ENCODE assay signal across 8 mouse cellular contexts in genomic region chr4:64497759-64498158, GRCm38 (mm10).
DNase-seq lines count a peak whose midpoint lies in the region; ATAC-seq and TF ChIP-seq lines count a peak whose summit lies in the region.
"Not testable (repeated sequence)": the region's sequence is repeated elsewhere in the genome, so short reads cannot be mapped to it uniquely, and the experiment has no call there.

No protein-coding gene starts in this region.

- DNase-seq in MEL-GATA-1-ER (ENCODE audit: extremely low read depth, low read depth), result peak; percentile 99
- not testable (repeated sequence) for DNase-seq in forebrain, embryonic 11.5 days (ENCODE audit: low spot score); midbrain, postnatal 0 days (ENCODE audit: low spot score)
- DNase-seq in heart, postnatal 0 days (ENCODE audit: low spot score), result peak; percentile 24

- H3K4me1 ChIP-seq in forebrain, embryonic 11.5 days (replicated peaks; ENCODE audit: control insufficient read depth, insufficient read depth, low read length); heart, postnatal 0 days (ENCODE audit: control insufficient read depth, insufficient read depth); kidney, embryonic 14.5 days (ENCODE audit: control insufficient read depth, insufficient read depth, low read length); liver, embryonic 15.5 days (replicated peaks); midbrain, postnatal 0 days (ENCODE audit: insufficient read depth, low read length); stomach, embryonic 15.5 days: not testable (repeated sequence)

- TF ChIP-seq EP300 in heart, postnatal 0 days (IDR thresholded peaks at IDR 0.05; ENCODE audit: low read depth), result not testable (repeated sequence)

- H3K9me3 ChIP-seq in forebrain, embryonic 11.5 days (ENCODE audit: control insufficient read depth, low read length); heart, postnatal 0 days (replicated peaks; ENCODE audit: control insufficient read depth, low read length); kidney, embryonic 14.5 days (ENCODE audit: control insufficient read depth, low read length); liver, embryonic 15.5 days (replicated peaks); midbrain, postnatal 0 days (ENCODE audit: low read length); stomach, embryonic 15.5 days: not testable (repeated sequence)

- not testable (repeated sequence) for H3K4me3 ChIP-seq in forebrain, embryonic 11.5 days (ENCODE audit: low read depth, low read length); heart, postnatal 0 days (ENCODE audit: low read depth, low read length); kidney, embryonic 14.5 days (ENCODE audit: low read length); liver, embryonic 15.5 days (replicated peaks); midbrain, postnatal 0 days (ENCODE audit: low read depth, low read length); stomach, embryonic 15.5 days (replicated peaks)

- H3K27me3 ChIP-seq in forebrain, embryonic 11.5 days (ENCODE audit: control insufficient read depth, insufficient read depth, low read length); heart, postnatal 0 days (ENCODE audit: control insufficient read depth, insufficient read depth, low read length); kidney, embryonic 14.5 days (ENCODE audit: control insufficient read depth, insufficient read depth, low read length); liver, embryonic 15.5 days; midbrain, postnatal 0 days (ENCODE audit: insufficient read depth, low read length); stomach, embryonic 15.5 days (replicated peaks): not testable (repeated sequence)

- H3K36me3 ChIP-seq in forebrain, embryonic 11.5 days (ENCODE audit: control insufficient read depth, insufficient read depth, low read length); heart, postnatal 0 days (replicated peaks; ENCODE audit: control insufficient read depth, insufficient read depth, low read length); kidney, embryonic 14.5 days (ENCODE audit: control insufficient read depth, insufficient read depth, low read length); liver, embryonic 15.5 days (replicated peaks); midbrain, postnatal 0 days (ENCODE audit: insufficient read depth, low read length); stomach, embryonic 15.5 days: not testable (repeated sequence)

- peak; percentile 80 for ATAC-seq in cerebellum, adult (ENCODE audit: insufficient number of reproducible peaks, low FRiP score, low TSS enrichment)
- ATAC-seq in forebrain, embryonic 11.5 days (replicated peaks; ENCODE audit: low FRiP score), result peak; percentile 95
- ATAC-seq in heart, postnatal 0 days (ENCODE audit: insufficient read depth, low read depth), result peak; percentile 78
- peak; percentile 75; the same call in 1 of the 2 replicates for ATAC-seq in kidney, embryonic 14.5 days (ENCODE audit: low FRiP score, low TSS enrichment)
- ATAC-seq in liver, embryonic 15.5 days (ENCODE audit: insufficient read depth), result peak; percentile 85
- peak; percentile 92 for ATAC-seq in midbrain, postnatal 0 days (ENCODE audit: low FRiP score)
- ATAC-seq in stomach, embryonic 15.5 days (ENCODE audit: insufficient read depth, low FRiP score, low read depth), result peak; percentile 93

- not testable (repeated sequence) for H3K27ac ChIP-seq in forebrain, embryonic 11.5 days (ENCODE audit: low read depth, low read length); heart, postnatal 0 days (ENCODE audit: low read depth); kidney, embryonic 14.5 days (ENCODE audit: low read depth, low read length); liver, embryonic 15.5 days (replicated peaks); midbrain, postnatal 0 days (ENCODE audit: low read depth, low read length); stomach, embryonic 15.5 days

- H3K4me2 ChIP-seq in forebrain, embryonic 11.5 days (ENCODE audit: low read depth, low read length, severe bottlenecking); heart, postnatal 0 days (ENCODE audit: low read depth, low read length); kidney, embryonic 14.5 days (replicated peaks; ENCODE audit: low read depth, low read length); liver, embryonic 15.5 days; midbrain, postnatal 0 days (ENCODE audit: low read depth, low read length, poor library complexity, severe bottlenecking); stomach, embryonic 15.5 days: not testable (repeated sequence)

- TF ChIP-seq CTCF in heart, postnatal 0 days (IDR thresholded peaks at IDR 0.05; ENCODE audit: low read depth); midbrain, postnatal 0 days (IDR thresholded peaks at IDR 0.05): not testable (repeated sequence)

- H3K9ac ChIP-seq in forebrain, embryonic 11.5 days (ENCODE audit: low read length); heart, postnatal 0 days (replicated peaks; ENCODE audit: low read depth, low read length); kidney, embryonic 14.5 days (ENCODE audit: low read depth, low read length); liver, embryonic 15.5 days; midbrain, postnatal 0 days (replicated peaks; ENCODE audit: low read length, poor library complexity, severe bottlenecking); stomach, embryonic 15.5 days: not testable (repeated sequence)
